Mouse (Mus musculus) CD4-positive, CD25-positive, alpha-beta regulatory T cell, adult 2 months (primary cell): ENCODE data around the gene Shroom3.

Experiments
- DNase-seq: peaks from one replicate; pipeline ENCODE4 v3.0.0-alpha.2; 2012; ENCODE audit warnings: low read depth, low spot score

Shroom3 gene

GRCm38 (mm10) chr5:92804379-92804778, 121.1 kb downstream of the Shroom3 start:
- DNase-seq: no peak

- DNase-seq: no peak
These were observed 125.5 kb downstream of the Shroom3 start for GRCm38 (mm10) chr5:92808503-92809415.

- no peak for DNase-seq
These were observed 126.1 kb downstream of the Shroom3 start for GRCm38 (mm10) chr5:92809416-92809750.

- no peak for DNase-seq
These were observed 127.8 kb downstream of the Shroom3 start for GRCm38 (mm10) chr5:92810922-92811533.

DNA sequence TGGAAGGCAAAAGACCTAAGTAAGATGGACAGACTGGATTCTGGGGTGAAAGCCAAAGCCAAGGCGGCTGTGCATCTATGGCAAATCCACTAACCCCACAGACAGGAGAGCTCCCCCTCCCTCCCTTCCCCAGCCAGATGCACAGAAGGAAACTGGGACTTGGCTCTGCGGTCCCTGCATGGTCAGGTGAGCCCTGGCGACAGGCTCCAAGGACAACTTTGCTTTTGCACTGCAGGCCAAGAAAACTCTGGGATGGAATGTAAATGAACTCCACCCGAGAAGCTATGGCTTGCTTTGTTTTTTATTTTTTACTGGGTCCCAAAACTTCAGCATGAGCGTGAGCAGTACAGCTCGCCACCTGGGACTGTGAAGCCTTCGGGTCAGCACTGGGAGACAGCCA, 128.5 kb downstream of the Shroom3 start:
- DNase-seq: no peak

DNA sequence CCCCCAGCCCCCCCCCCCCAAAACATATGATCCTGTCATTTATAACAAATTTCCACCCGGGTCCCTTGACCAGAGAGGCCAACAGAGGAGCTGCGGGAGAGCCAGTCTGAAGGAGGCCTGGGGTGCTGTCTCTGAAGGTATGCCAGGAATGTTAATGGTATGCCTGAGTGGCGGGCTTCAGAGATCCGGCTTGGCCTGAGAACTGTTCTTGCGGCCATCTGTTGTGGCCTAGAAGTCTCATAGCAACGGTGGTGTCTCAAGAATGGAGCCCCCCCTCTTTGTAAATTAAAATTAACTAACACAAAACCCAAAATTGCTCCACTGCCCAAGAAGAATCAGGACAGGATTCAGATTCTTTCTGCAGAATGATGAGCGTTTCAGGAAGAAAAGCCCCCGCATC, 129.7 kb downstream of the Shroom3 start:
- DNase-seq: no peak

GRCm38 (mm10) chr5:92813562-92813961, 130.3 kb downstream of the Shroom3 start:
- no peak for DNase-seq

- no peak for DNase-seq
These were observed 131.4 kb downstream of the Shroom3 start for GRCm38 (mm10) chr5:92814621-92815020.

DNA sequence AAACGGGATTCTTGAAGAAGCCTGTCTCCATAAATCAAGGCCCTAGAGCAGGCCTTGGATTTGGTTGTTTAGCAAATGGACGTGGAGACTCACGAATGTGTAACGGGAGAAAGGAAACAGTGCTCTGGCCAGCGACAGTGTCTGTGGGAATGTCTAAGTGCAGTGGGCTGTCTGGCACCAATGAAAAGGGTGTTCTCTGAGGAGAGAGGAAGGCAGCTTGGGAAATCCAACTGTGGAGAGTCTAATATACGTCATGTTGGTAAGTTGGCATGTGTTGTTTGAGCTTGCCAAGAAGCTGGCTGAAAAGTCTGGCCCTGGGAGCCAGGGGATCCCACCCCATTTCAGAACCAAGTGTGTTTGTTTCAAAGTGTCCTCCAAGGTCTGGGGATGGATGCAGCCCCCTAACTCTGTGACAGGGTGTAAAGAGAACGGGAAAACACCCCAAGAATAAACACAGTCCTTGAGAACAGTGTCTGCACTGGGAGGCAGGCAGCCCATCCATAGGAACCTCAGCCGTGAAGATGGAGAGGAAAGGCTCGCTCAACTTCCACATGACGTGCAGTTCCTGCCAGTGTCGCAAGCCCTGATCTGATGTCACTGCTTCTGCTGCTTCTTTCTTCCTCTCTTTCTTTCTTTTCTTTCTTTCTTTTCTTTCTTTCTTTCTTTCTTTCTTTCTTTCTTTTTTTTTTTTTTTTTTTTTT, 134.0 kb downstream of the Shroom3 start:
- no peak for DNase-seq

GRCm38 (mm10) chr5:92821370-92821769, 138.1 kb downstream of the Shroom3 start:
- no peak for DNase-seq

GRCm38 (mm10) chr5:92823495-92823894, 140.3 kb downstream of the Shroom3 start:
- no peak for DNase-seq

DNA sequence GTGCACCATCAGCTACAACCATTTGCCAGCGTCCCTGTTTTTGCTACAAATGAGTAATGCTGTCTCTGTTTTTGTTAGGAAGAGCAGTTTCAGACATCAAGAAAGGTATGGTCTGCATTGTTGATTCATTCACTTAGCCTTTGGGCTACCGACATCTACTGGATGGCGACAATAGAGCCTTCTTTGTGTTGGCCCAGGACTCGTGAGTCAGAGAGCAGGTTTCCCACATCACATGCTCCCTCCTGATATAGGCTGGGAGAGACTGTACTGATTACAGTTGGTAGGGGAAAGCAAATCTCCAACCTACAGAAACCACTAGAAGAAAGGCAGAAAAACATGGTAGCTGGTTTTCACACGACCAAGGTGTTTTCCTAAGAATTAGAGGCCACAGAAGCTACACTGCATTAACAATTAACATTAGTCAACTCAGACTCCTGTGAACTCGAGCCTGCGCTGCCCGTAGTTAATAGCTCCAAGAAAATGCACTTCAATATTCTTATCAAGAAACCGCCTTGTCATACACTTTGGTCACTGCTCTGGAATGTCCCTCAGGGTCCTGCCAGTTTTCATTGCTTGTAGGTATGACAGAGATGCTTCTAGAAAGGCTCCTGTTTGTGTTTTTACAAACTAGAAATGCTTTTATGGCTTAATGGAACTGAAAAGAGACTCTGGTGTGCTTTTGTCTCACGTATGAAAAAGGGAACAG, 141.2 kb downstream of the Shroom3 start:
- DNase-seq: no peak

GRCm38 (mm10) chr5:92830391-92830790, 147.2 kb downstream of the Shroom3 start:
- DNase-seq: no peak

- DNase-seq: no peak
These were observed 151.3 kb downstream of the Shroom3 start for GRCm38 (mm10) chr5:92834513-92834912.

GRCm38 (mm10) chr5:92837311-92837710, 154.1 kb downstream of the Shroom3 start:
- DNase-seq: no peak

DNA sequence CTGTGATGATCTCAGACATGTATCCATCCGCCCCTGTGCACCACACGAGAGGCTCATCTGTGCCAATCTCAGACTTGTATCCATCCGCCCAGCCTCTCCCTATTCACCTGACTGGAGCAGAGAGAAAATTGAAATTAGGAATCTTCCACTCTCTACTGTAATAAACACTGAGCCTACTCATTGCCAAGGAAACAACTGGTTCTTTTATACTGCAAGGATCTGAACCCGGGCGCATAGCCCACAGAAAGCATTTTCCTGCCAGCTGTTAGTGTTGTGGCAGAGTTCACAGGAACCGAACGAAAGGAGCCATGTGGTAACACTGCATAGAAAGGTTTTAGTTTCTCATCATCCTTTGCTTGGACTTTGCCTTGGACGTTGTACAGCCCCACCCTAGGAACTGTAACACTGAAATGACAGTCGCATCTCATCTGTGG, 155.1 kb downstream of the Shroom3 start:
- DNase-seq: no peak

DNA sequence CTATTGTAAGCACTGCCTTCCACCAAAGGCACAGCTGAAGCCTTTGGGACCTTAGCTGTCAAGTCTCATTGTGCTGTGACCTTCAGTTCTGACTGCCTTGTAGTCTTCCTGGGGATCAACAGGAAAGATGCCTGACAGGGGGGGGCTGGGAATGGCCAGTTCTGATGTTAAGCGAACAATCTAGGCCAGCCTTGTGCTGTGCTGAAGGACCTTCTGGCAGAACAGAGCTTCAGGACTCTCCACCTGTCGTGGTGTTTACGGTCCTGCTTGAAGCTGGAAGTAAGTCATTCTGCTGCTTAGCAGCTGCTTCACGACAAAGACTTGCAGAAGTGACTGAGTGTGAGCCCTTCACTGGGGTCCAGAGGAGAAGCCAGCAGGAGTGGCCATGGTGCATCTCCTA, 156.1 kb downstream of the Shroom3 start:
- DNase-seq: no peak

GRCm38 (mm10) chr5:92841474-92841873, 158.2 kb downstream of the Shroom3 start:
- DNase-seq: no peak

- DNase-seq: no peak
These were observed 159.2 kb downstream of the Shroom3 start for GRCm38 (mm10) chr5:92842417-92842816.

GRCm38 (mm10) chr5:92842881-92843280, 159.6 kb downstream of the Shroom3 start:
- no peak for DNase-seq

GRCm38 (mm10) chr5:92843850-92844785, 160.9 kb downstream of the Shroom3 start:
- no peak for DNase-seq
